Mouse (Mus musculus): Measurements from ENCODE around the gene Nsmce4a. TPM values are rescaled to one million over a fixed set of nuclear protein-coding genes. Genes with fewer than 3 reads are reported as not detected.

Nsmce4a gene
- polyA plus RNA-seq (2017; shearing (Covaris generic)), result 197 TPM

GRCm38 (mm10) chr7:130572821-130573220, at the start of gene Nsmce4a:
Gene Nsmce4a, minus strand, starts transcription at chr7:130573118.

GRCm38 (mm10) chr7:130577388-130578003, 4.6 kb upstream of the Nsmce4a start, which contains the start of gene Tacc2:
Gene Tacc2, plus strand, starts transcription at chr7:130577438.

GRCm38 (mm10) chr7:130520049-130520425, 52.9 kb downstream of the Nsmce4a start, which contains the start of gene Ate1:
Gene Ate1, minus strand, starts transcription at chr7:130520369.

Other genes starting within 250 kb of the Nsmce4a start
- gene Ate1, start 52.7 kb downstream of the Nsmce4a start, polyA plus RNA-seq (2017; shearing (Covaris generic)), result 57.9 TPM
- 10.4 TPM for gene Tacc2, start 4.3 kb upstream of the Nsmce4a start, polyA plus RNA-seq (2017; shearing (Covaris generic))
- 4.8 TPM for gene Btbd16, start 201.0 kb upstream of the Nsmce4a start, polyA plus RNA-seq (2017; shearing (Covaris generic))